Mouse (Mus musculus): Measurements from ENCODE around the gene Osbpl10.

Gene Osbpl10

DNA sequence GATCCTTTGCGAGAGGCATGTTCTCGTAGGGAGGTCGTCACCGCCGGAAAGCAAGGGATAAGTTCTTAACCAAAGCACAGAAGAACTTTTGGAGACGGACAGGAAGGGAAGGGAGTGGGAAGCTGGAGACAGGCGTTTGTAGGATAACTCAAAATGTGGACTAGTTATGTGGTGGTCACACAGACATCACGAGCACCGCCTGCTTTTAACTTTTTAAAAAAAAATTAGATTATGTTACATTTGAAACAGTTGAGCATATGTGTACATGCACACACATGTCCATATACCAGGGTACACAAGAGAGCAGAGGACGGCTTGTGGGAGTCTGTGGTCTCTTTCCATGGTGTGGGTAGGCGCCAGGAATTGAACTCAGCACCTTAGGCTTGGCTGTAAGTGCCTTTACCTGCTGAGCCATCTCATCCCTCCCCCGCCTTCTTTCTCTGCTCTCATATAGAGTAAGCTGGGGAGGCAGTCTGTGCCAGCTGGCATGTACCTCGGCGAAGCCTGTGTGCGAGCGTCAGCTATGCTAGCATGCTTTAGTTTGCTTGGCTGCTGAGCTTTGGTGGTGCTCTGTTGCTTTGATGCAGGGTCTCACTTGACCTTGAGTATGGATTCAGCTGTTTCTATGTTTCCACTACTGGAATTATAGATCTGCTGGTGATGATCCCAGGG is 4.5 kb downstream of the Osbpl10 start, which contains the start of gene Rps27rt:
Rps27rt (minus strand) TSS at position 51 of the 672 bp plus-strand sequence.
- DNase-seq (ENCODE audit: low spot score), result no peak

DNA sequence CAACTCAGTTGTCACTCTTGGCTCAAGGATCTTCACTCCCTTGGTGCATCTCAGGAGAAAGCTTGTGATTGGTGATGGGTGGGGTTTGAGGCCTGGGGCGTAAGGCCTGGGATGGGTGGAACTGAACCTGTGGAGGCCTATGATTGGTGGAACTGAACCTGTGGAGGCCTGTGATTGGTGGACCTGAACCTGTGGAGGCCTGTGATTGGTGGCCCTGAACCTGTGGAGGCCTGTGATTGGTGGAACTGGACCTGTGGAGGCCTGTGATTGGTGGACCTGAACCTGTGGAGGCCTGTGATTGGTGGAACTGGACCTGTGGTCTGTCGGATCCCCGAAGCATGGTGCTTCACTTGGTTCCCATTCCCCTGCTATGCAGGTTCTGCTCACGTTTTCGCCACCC is 7.4 kb downstream of the Osbpl10 start:
- DNase-seq (ENCODE audit: low spot score), result no peak

- DNase-seq (ENCODE audit: low spot score), result no peak
Measured at GRCm38 (mm10) chr9:114986361-114986760, 8.0 kb downstream of the Osbpl10 start.

GRCm38 (mm10) chr9:114988029-114988428 is 9.7 kb downstream of the Osbpl10 start:
- DNase-seq (ENCODE audit: low spot score), result no peak

DNA sequence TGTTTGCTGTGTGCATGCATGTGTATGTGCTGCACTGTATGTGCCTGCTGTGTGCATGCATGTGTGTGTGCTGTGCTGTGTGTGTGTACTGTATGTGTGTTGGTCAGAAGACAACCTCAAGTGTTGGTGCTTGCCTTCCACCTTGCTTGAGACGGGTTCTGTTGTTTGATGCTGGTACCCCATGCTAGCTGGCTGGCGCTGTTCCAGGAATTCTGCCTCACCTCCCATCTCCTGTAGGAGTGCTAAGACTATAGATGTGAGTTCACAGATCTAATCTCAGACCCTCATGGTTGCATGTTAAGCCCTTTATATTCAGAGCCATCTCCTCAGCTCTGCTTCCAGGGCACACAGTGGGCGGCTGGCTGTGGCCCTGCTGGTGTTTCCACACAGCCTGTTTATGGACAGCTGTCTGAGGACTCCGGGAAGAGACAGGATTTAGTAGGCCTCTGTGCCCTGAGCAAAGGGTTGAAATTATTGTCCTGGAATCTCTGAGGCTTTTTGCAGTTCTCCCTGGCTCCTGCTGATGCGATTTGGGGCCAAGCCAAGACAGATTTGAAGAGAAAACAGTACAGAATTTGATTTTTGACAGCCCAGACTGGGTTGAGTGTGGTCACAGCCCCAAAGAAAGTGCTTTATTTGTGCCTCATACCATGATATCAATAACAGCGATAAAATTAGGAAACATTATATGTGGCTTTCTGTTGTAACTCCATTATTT is 10.4 kb downstream of the Osbpl10 start:
- DNase-seq (ENCODE audit: low spot score), result no peak

DNA sequence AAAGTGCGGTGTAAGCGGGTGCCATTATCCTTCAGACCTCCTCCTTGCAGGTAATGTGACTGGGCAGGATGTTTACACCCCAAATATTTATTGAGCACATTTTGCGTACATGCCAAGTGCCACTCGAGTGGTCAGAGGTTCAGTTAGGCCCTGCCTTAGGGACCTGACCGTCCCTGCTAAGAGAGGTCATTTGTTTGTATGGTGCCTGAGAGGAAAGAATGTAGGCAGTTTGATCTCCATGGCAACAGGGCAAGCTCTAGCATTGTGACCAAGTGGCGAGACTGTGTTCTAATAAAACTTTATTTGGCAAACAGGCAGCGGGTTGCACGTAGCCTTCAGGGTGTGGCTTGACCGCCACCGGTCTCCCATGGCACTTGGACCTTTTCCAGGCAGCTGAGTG is 12.1 kb downstream of the Osbpl10 start:
- DNase-seq (ENCODE audit: low spot score), result peak; percentile 18

DNA sequence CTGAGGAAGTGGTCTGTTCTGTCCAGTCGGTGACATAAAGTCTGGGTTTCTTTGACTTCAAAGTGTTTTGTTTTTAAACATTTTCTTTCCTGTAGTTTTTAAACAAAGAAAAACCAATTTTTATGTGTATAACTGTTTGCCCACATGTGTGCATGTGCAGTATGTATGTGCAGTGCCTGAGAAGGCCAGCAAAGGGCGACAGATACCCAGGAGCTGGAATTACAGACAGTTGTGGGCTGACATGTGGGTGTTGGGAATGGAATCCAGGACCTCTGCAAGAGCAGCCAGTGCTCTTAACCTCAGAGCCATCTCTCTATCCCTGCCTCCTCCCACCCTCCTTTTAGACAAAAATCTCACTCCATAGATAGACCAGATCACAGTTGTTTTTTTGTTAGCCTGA is 14.2 kb downstream of the Osbpl10 start:
- DNase-seq (ENCODE audit: low spot score), result no peak

GRCm38 (mm10) chr9:114995250-114995649 is 16.9 kb downstream of the Osbpl10 start:
- DNase-seq (ENCODE audit: low spot score), result no peak

DNA sequence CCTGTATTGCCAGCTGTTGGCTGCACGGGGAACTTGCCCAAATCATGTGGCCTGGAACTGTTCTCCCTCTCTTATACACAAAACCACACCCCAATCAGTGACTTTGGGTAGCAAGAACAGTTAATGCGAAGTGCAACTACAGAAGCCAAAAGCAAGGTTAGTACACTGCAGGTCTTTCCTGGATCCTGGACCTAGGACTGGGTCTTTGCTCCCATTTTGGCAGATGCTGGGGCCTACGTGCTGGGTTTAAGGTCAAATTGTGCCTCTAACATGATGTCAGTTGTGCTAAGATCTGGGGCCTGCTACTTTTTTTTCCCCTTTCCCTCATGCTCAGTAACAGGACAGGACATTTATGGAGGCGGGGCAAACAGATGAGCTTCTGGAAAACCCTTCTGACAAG is 17.3 kb downstream of the Osbpl10 start:
- no peak for DNase-seq (ENCODE audit: low spot score)

DNA sequence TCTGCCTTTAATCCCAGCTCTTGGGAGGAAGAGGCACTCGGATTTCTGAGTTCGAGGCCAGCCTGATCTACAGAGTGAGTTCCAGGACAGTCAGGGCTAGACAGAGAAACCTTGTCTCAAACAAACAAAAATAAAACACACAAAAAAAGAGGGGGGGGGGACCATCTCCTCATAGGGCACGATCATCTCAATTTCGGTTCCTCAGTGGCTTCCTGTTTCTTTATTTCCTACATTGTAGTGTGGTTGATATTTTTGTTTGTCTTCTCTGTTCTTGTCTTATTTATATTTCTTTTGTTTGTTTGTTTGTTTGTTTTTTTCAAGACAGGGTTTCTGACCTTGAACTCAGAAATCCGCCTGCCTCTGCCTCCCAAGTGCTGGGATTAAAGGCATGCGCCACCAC is 18.1 kb downstream of the Osbpl10 start:
- DNase-seq (ENCODE audit: low spot score), result no peak

GRCm38 (mm10) chr9:114999010-114999770 is 20.8 kb downstream of the Osbpl10 start:
- no peak for DNase-seq (ENCODE audit: low spot score)

DNA sequence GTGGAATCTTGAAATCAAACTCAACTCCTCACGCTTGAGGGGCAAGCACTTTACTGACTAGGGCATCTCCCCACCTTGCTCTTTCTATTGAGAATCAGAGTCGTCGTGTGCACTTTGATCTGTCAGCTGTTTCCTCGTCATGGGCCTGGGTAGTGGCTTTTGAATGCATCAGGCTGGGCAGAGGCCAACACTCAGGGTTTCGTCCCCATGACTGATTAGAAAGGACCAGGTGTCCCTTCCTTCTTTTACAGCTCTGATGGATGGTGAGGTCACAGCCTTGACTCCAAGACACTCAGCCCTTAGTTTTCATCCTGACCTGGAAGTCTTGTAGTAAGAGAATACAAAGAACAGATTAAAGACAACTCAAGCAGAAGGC is 21.4 kb downstream of the Osbpl10 start:
- DNase-seq (ENCODE audit: low spot score), result no peak

GRCm38 (mm10) chr9:115005446-115005845 is 27.1 kb downstream of the Osbpl10 start:
- DNase-seq (ENCODE audit: low spot score), result no peak

DNA sequence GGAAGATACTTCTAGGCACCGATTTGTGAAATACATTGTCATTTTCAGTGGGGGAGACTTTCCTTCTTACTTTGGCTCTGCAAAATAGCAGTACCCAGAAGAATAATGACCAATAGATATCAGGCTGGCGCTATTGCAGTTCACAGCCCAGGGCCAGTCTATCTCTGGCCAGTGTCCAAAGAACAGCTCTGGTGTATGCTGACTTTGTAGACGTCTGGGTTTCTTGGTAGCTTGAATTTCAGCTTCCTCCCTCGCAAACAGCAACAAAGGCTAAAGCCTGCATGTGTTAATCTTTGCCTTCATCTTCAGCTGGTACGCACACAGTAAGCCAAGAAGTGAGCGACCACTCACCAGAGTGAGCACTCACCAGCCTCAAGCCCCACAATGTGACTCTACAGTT is 29.4 kb downstream of the Osbpl10 start:
- DNase-seq (ENCODE audit: low spot score), result peak; percentile 50

DNA sequence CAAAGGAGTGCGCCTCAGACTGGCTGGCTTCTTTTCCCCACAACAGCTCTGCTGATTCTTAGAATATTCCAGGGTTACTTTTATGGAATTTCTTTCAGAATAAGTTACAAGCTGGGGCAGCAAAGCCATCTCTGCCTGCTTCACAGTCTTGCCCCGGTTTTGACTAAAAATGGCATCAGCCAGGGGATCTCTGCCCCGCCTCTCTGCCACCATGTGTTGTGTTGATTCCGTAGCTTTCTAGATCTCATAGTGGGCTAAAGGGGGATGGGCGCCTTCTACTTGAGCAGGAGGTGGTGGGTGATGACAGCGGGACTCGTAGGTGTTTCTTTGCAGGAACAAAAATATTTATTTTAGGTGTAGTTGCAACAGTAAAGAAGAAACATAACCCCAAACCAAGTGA is 29.8 kb downstream of the Osbpl10 start:
- no peak for DNase-seq (ENCODE audit: low spot score)

DNA sequence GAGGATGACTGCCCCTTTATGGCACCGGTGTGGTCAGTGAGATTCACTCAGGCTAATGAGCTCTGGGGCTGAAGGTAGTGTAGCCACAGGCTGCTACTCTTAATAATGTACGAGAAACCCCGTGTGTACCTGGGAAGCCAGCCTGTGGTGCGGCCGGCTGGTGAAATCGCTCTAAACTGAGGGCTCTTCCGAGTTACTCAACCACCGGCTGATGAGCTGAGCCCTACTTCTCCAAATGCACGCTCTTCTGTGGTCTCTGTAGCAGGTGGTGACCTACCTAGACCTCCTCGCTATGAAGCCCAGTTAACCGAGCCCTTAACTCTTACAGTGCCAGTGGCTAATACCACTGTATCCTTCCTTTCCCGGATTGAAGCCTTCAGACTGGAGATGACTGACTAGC is 34.0 kb downstream of the Osbpl10 start:
- DNase-seq (ENCODE audit: low spot score), result no peak

DNA sequence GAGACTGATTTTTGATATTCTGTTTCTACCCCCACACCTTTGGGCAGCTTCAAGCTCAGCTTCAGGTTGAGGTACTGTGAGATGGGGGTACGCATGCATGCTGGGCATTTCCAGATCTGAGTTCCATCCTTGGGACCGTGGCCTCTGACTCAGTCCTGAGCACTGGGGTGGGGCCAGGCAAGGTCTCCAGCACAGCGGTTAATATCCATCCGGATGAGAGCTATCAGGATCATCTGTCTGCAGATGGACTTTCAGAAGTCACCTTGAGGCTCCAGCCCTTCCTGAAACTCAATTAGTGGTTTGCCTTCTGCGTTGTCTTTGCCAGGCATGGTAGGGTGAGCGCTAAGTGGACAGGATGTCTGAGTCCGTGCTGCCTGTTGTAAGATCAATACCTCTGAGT is 41.8 kb downstream of the Osbpl10 start:
- DNase-seq (ENCODE audit: low spot score), result peak; percentile 61

GRCm38 (mm10) chr9:115021419-115021818 is 43.0 kb downstream of the Osbpl10 start:
- DNase-seq (ENCODE audit: low spot score), result no peak

GRCm38 (mm10) chr9:115023137-115023536 is 44.8 kb downstream of the Osbpl10 start:
- no peak for DNase-seq (ENCODE audit: low spot score)

DNA sequence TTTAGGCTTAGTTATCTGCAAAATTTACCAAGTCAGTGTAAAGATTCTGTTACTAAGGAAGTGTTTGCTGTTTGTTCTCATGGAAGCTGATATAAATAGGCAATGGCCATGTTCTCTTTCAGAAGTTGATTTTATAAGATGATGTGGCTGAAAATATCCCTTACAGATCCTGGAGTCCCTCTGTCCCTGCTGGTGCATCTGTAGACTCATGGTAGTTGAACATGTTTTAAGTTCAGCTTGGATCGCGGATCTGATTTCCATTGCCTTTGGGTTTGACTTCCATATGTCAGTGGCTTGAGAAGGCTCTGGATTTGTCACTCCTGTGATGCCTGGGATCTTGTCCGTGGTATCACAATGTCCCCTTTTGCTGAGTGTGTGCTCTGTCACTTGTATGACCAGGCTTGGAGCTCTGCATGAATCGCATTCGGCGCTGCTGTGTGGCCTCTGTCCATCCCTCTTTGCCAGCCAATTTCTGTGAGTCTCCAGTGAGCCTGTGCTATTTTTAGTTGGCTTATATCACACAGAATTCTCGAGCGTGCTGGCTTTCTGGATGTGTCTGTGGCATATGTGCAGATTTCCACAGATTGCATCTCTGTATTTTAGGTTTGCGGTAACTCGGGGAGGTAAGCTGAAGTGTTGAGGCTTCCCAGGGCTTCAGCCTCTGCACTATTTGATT is 45.5 kb downstream of the Osbpl10 start:
- no peak for DNase-seq (ENCODE audit: low spot score)

GRCm38 (mm10) chr9:115029307-115029706 is 50.9 kb downstream of the Osbpl10 start:
- no peak for DNase-seq (ENCODE audit: low spot score)

- no peak for DNase-seq (ENCODE audit: low spot score)
Measured at GRCm38 (mm10) chr9:115030581-115030980, 52.2 kb downstream of the Osbpl10 start.
